7 mouse cellular contexts compared by ENCODE assay signal in genomic region chr16:22107897-22108516, GRCm38 (mm10). TPM values are rescaled to one million over a fixed set of nuclear protein-coding genes. Genes with fewer than 3 reads are reported as not detected.
DNase-seq lines count a peak whose midpoint lies in the region; TF ChIP-seq lines count a peak whose summit lies in the region.

No protein-coding gene starts in this region.

- H3K4me3 ChIP-seq in thymus, adult 2 months (ENCODE audit: control insufficient read depth, insufficient read depth, low read length): no peak overlapping the region

- TF ChIP-seq POLR2A in thymus, adult 2 months (IDR thresholded peaks at IDR 0.05; ENCODE audit: control insufficient read depth, extremely low read depth, insufficient read depth, low read length, poor library complexity): no peak

- no peaks in the 10 kb centered on the region for H3K27me3 ChIP-seq in thymus, adult 2 months (ENCODE audit: control insufficient read depth, insufficient read depth, low read length)

- no peak for TF ChIP-seq CTCF in thymus, adult 2 months (IDR thresholded peaks at IDR 0.05; ENCODE audit: borderline replicate concordance, control insufficient read depth, extremely low read depth, insufficient read depth, low read length, poor library complexity)

- H3K4me1 ChIP-seq in thymus, adult 2 months (replicated peaks; ENCODE audit: control insufficient read depth, insufficient read depth, low read length): no peaks in the 10 kb centered on the region

- DNase-seq in testis, postnatal 10 days (ENCODE audit: low spot score): peak; percentile 46
- DNase-seq in testis, postnatal 14 days (ENCODE audit: low spot score): no peak
- peak; percentile 93 to 94 for DNase-seq in adrenal gland, postnatal 36 days
- DNase-seq in gastrocnemius, postnatal 14 days: peak; percentile 88
- DNase-seq in kidney, adult 8-10 months: peak; percentile 44 to 66
- DNase-seq in lung, postnatal 14 days: peak; percentile 57
- DNase-seq in thymus, adult 2 months: peak; percentile 60

- H3K27ac ChIP-seq in thymus, adult 2 months (ENCODE audit: control insufficient read depth, insufficient read depth, low read length): no peak overlapping the region

- H3K36me3 ChIP-seq in thymus, adult 2 months (ENCODE audit: control insufficient read depth, insufficient read depth, low read length): no peaks in the 10 kb centered on the region

- 46% methylated on average over 7 of the region's 7 CpGs for WGBS in thymus, adult 2 months

- intact Hi-C loops in gastrocnemius, postnatal 14 days (cut with DNase I; ENCODE audit: low total_unique reads): no loop called here

RNA-seq across cellular contexts. Expression of gene Igf2bp2, which starts 55.1 kb away (rescaled TPM):
- 10 to 100 TPM in 1 of 2 experiments, 1 to 10 TPM in 1; 7.3 to 10.9 TPM for total RNA-seq in adrenal gland, postnatal 36 days (2021)
- 1 to 10 TPM; 4.7 to 6.9 TPM for total RNA-seq in gastrocnemius, postnatal 14 days (2021)
- 1.8 and 1.9 TPM in 2 replicates for polyA plus RNA-seq in thymus, adult 2 months (2012; rRNA removed)
